Mouse (Mus musculus): ENCODE data around the gene Npm1. TPM values are rescaled to one million over a fixed set of nuclear protein-coding genes. Genes with fewer than 3 reads are reported as not detected.

The Npm1 gene
- polyA plus RNA-seq, 1 experiment from 2014 or later: 1,176 TPM

DNA sequence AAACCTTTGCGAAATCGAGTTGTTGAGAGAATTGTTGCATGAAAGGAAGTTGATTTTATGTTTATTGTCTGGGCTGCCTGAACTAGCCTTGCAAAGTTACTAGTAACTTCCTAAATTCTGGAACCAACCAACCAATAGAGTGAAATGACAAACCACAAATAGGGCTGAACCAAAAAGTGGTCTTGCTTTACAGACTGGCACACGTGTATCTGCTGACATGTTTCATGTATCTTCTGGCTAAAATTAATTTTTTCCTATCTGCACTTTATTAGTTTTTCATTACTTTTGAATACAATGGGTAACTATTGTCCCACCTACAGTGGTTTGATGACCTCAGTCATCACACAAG is 13.9 kb downstream of the Npm1 start:
- no peak overlapping the region for H3K4me2 ChIP-seq (replicated peaks)
- no peak overlapping the region for H3K9ac ChIP-seq
- peaks cover 40% of the 10 kb centered on the region for H3K4me1 ChIP-seq
- H3K36me3 ChIP-seq: peaks cover 39% of the 10 kb centered on the region
- no peak overlapping the region for H3K4me3 ChIP-seq
- no peaks in the 10 kb centered on the region for H3K9me3 ChIP-seq
- WGBS: 25% methylated on average over 3 of the region's 3 CpGs
- H3K27ac ChIP-seq: no peak overlapping the region
- H3K27me3 ChIP-seq: peaks cover 21% of the 10 kb centered on the region
- no peak for ATAC-seq (ENCODE audit: low FRiP score, low read depth)

DNA sequence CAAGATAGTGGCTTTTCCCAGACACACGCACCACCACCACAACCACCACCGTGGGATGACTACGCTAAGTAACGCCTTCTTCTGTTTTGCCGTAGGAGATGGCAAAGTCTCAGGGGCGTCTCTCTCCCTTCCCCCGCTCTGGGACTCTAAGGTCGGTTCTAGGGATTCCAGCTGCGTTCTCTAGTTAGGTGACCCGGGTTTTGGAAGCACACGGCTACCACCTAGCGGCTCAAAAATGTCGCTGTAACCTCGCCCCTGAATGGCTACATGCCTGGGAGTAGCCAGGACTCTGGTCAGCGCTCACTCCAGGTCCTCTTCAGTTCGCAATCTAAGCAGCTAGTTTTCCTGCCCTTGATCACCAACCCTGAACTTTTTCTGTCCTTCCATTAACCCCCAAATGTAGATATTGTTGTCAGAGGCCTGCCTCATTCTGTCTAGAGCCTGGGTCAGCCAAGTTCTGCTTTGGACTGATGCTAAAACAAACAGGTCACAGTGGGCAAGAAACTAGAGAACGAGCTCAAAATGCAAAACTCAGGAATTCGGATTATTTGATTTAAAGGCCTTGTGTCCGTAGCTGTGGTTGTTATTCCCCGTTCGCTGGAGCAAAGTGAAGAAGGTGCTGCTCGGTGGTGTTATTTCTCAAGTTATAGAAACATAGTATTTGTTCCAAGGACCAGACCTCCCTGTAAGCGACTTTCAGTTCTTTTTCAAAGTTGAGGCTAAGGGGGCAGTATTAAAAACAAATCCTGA is 14.5 kb downstream of the Npm1 start:
- Histone ChIP-seq H3K36me3 (peaks cover 33% of the 10 kb centered on the region), H3K4me1 (peaks cover 46% of the 10 kb centered on the region), H3K4me3 (peak overlapping the region; percentile 69), H3K27me3 (peaks cover 27% of the 10 kb centered on the region), H3K9me3 (no peaks in the 10 kb centered on the region), H3K4me2 (replicated peaks) (peak overlapping the region; percentile 89), H3K27ac (peak overlapping the region; percentile 87), H3K9ac (0 out of 2 replicates have a peak overlapping the region, but pooled peaks have one; percentile 80)
- ATAC-seq (ENCODE audit: low FRiP score, low read depth): peak; percentile 77
- 4% methylated on average over 23 of the region's 23 CpGs for WGBS

DNA sequence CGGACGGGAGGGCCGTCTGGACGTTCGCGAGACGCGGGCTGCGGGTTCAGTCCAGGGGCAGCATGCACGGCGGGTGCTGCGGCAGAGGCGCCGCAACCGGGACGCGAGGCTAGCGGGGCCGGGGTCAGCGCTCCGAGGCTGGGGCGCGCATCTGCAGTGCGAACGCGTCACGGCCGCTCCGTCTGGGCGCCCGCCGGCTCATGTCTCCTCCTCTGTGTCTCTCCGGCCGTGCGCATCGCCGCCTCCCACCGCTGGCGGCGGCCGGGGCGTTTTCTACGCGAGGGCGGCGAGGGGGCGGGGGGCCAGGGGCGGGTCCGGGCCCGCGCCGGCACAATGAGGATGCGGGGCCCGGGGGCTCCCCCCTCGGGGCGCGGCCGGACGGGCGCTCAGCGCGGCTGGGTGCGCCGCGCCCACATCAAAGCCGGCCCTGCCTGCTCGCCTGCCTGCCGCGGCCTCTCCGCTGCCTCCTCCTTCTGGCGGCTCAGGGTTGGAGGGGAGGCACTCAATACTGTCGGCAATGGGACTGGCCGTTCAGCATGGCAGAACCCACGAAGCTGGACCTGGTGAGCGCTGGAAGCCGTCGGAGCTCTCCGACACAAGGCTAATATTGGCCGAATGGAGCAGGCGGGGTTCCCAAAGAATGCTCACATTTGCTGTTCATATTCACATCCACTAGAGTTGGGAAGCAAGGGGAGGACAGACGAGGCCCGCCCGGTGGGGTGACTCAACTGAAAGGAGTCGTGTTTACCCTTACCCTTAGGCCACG is 15.3 kb downstream of the Npm1 start:
- H3K4me1 ChIP-seq: peaks cover 53% of the 10 kb centered on the region
- peaks cover 28% of the 10 kb centered on the region for H3K36me3 ChIP-seq
- peaks cover 35% of the 10 kb centered on the region for H3K27me3 ChIP-seq
- under 1% methylated on average over 74 of the region's 85 CpGs for WGBS
- peak overlapping the region; percentile 80 for H3K9ac ChIP-seq
- peak; percentile 51 for ATAC-seq (ENCODE audit: low FRiP score, low read depth)
- H3K9me3 ChIP-seq: no peaks in the 10 kb centered on the region
- H3K27ac ChIP-seq: peak overlapping the region; percentile 87
- peak overlapping the region; percentile 69 for H3K4me3 ChIP-seq
- H3K4me2 ChIP-seq (replicated peaks): peak overlapping the region; percentile 89

DNA sequence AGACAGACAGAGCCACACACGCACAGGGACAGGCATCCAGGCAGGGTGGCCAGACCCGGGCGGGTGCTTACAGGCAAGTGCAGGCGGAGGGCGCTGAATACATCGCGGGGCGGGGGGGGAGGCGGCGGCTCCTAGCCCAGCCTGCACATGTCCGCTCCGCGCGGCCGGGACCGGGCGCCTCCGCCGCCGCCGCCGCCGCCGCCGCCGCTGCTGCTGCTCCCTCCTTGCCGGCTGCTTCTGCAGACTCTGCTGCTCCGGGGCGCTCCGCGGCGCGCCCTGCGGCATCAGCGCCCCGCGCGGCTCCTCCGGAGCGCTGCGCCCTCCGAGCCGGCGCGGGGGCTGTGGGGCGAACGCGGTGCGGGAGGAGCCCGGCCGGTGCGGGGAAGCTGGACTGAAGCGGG is 15.8 kb downstream of the Npm1 start, which contains the start of gene Fgf18:
TSS of gene Fgf18 (minus strand) at position 230 of the 401 bp plus-strand sequence.
- peak within 1 kb of the TSS; percentile 69 for H3K4me3 ChIP-seq
- peak within 1 kb of the TSS; percentile 89 for H3K4me2 ChIP-seq (replicated peaks)
- peak within 1 kb of the TSS; percentile 80 for H3K9ac ChIP-seq
- WGBS: under 1% methylated on average over 35 of the region's 53 CpGs
- peak; percentile 14; the same call in 1 of the 2 replicates for ATAC-seq (ENCODE audit: low FRiP score, low read depth)
- no peaks in the 10 kb centered on the region for H3K9me3 ChIP-seq
- H3K27me3 ChIP-seq: peaks cover 38% of the 10 kb centered on the region
- H3K36me3 ChIP-seq: peaks cover 27% of the 10 kb centered on the region
- peak within 1 kb of the TSS; percentile 87 for H3K27ac ChIP-seq
- H3K4me1 ChIP-seq: peaks cover 56% of the 10 kb centered on the region

DNA sequence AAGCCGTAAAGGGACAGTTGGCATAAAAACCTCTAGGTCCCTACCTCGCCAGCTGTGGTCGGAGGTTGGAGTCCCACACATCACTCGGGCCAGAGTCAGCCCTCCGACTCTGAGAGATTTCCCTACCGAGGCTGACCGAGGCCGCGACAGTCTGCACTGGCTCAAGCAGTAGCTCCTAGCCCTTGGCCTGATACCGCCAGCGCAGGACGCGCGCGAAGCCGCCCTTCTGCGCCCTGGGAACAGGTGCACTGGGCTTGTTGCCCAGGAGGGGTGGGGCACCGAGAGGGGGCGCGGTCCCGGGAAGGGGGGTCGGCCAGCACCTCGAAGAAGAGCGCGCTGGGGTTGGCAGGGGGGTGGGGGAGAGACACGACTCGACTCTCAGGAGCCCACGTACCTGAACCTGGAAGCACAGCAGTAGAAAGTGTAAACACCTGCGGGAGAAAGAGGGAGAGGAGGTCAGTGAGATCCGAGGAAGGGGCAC is 16.3 kb downstream of the Npm1 start:
- peaks cover 38% of the 10 kb centered on the region for H3K27me3 ChIP-seq
- peak overlapping the region; percentile 87 for H3K27ac ChIP-seq
- peaks cover 22% of the 10 kb centered on the region for H3K36me3 ChIP-seq
- H3K4me3 ChIP-seq: peak overlapping the region; percentile 69
- peak overlapping the region; percentile 80 for H3K9ac ChIP-seq
- no peaks in the 10 kb centered on the region for H3K9me3 ChIP-seq
- 2% methylated on average over 30 of the region's 30 CpGs for WGBS
- peaks cover 56% of the 10 kb centered on the region for H3K4me1 ChIP-seq
- no peak for ATAC-seq (ENCODE audit: low FRiP score, low read depth)
- peak overlapping the region; percentile 89 for H3K4me2 ChIP-seq (replicated peaks)

DNA sequence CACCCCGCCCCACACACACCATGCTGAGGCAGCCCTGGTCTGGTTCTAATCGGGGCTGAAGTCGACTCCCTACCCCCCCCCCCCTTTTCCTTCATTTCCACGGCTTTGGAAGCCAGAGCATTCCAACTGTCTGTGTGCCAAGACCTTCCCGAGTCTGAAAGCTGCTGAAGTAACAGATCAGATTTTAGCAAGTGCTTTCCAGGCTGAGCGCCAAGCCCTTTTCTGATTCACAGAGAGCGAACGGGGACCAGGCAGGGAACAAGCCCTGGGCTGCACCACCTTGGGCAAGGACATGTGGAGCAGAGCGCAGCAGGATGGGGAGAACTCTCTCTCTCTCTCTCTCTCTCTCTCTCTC is 16.9 kb downstream of the Npm1 start:
- Histone ChIP-seq H3K9me3 (no peaks in the 10 kb centered on the region), H3K4me3 (peak overlapping the region; percentile 69), H3K27ac (peak overlapping the region; percentile 87; the same call in 1 of the 2 replicates), H3K4me1 (peaks cover 56% of the 10 kb centered on the region), H3K4me2 (replicated peaks) (peak overlapping the region; percentile 89), H3K27me3 (peaks cover 38% of the 10 kb centered on the region), H3K9ac (no peak overlapping the region), H3K36me3 (peaks cover 17% of the 10 kb centered on the region)
- 0% methylated on average over 8 of the region's 9 CpGs for WGBS
- ATAC-seq (ENCODE audit: low FRiP score, low read depth): peak; percentile 56

DNA sequence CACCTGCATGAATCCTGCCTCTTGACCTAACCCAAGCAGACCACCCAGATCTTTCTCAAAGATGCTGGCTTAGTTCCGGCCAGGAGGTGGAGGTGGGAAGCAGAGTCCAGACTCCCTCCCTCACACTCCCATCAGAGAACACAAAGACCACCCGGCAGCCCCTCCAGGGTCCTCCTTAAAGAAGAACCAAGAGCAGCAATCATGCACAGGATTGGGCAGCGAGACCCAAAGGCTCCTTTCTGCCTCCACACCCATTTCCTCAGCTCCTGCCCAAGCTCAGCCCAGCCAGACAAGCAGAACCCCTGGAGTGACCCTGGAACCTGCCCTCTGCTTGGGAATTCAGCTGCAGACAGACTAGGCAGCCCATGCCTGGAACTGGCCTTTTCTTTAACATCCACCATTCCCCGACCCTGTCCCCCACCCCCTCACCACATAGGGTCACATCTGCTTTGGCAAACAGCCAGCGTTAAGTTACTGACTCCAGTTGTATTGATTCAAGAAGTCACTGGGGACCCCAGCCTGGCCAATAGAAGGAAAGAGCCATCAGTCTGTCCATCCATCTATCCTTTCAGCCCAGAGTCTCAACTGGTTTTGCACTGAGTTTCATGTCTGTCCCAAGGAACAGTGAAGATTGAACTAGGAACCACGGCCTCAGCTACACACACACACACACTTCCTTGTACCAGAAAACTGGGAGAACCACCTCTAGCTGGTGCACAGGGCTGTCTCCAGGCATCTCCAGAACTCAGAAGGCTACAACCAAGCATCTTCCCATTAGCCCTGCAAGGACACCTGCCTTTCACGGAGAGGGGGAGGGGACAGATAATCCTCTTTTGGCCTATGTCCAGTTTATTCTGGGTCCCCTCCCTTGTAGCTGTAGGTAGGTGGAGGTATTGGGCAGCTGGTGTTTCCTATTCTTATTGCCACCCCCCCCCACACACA is 17.5 kb downstream of the Npm1 start:
- 19% methylated on average over 7 of the region's 7 CpGs for WGBS
- peak overlapping the region; percentile 69 for H3K4me3 ChIP-seq
- no peak overlapping the region; the same call in 1 of the 2 replicates for H3K27ac ChIP-seq

DNA sequence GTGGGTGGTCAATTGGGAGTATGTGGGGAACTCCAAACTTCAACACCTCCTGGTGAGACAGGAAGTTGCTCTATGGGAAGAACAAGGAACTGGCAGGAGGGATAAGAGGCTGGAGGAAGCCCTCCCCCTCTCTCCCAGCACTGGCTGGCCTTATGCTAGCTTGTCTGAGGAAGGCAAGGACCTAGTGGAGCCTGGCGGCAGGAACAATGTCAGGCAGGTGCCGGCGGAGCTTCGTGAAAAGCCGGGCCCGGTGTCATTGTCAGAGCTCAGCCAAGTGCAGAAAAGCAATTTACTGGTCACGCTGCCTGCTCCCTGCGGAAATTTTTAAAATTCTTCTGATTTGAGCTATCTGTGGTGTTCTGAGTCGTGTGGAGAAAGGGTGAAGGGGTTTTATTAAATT is 19.1 kb downstream of the Npm1 start:
- no peak for ATAC-seq (ENCODE audit: low FRiP score, low read depth)
- 0 out of 2 replicates have a peak overlapping the region, but pooled peaks have one; percentile 69 for H3K4me3 ChIP-seq
- H3K4me1 ChIP-seq: peaks cover 59% of the 10 kb centered on the region
- WGBS: 34% methylated on average over 9 of the region's 9 CpGs
- no peak overlapping the region for H3K9ac ChIP-seq
- H3K27ac ChIP-seq: no peak overlapping the region
- peak overlapping the region; percentile 89 for H3K4me2 ChIP-seq (replicated peaks)
- H3K27me3 ChIP-seq: peaks cover 38% of the 10 kb centered on the region
- peaks cover 12% of the 10 kb centered on the region for H3K36me3 ChIP-seq
- H3K9me3 ChIP-seq: no peaks in the 10 kb centered on the region

More for the DNA sequence above, 17.5 kb downstream of the Npm1 start:
- ATAC-seq (ENCODE audit: low FRiP score, low read depth): 0 out of 2 replicates have a peak, but pooled peaks have one; percentile 0
- H3K36me3 ChIP-seq: peaks cover 13% of the 10 kb centered on the region
- H3K4me2 ChIP-seq (replicated peaks): peak overlapping the region; percentile 89
- no peaks in the 10 kb centered on the region for H3K9me3 ChIP-seq
- peak overlapping the region; percentile 58; the same call in 1 of the 2 replicates for H3K9ac ChIP-seq
- peaks cover 56% of the 10 kb centered on the region for H3K4me1 ChIP-seq
- H3K27me3 ChIP-seq: peaks cover 38% of the 10 kb centered on the region

DNA sequence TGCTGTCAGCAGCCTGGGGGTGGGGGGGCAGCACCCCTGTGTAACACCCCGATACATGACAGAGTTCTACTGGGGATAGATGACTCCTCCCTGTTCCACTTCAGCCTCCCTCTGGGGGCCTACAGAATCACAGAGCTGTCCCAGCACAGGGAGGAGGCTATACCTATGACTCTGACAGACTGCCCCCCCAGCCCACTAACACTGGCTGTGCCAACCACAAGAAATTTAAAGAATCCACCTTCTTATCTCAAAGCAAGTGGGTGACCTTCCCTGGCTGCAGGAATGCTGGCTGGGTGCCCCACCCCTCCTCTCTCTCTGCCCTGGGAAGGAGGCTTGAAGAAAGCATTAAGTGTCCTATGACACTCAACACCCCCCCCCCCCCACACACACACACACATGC is 20.2 kb downstream of the Npm1 start:
- no peak for ATAC-seq (ENCODE audit: low FRiP score, low read depth)
- H3K36me3 ChIP-seq: peaks cover 12% of the 10 kb centered on the region
- H3K9ac ChIP-seq: no peak overlapping the region
- WGBS: 90% methylated on average over 1 of the region's 1 CpGs
- peaks cover 38% of the 10 kb centered on the region for H3K27me3 ChIP-seq
- no peak overlapping the region for H3K27ac ChIP-seq
- H3K4me2 ChIP-seq (replicated peaks): no peak overlapping the region
- H3K9me3 ChIP-seq: no peaks in the 10 kb centered on the region
- peaks cover 49% of the 10 kb centered on the region for H3K4me1 ChIP-seq
- no peak overlapping the region for H3K4me3 ChIP-seq

DNA sequence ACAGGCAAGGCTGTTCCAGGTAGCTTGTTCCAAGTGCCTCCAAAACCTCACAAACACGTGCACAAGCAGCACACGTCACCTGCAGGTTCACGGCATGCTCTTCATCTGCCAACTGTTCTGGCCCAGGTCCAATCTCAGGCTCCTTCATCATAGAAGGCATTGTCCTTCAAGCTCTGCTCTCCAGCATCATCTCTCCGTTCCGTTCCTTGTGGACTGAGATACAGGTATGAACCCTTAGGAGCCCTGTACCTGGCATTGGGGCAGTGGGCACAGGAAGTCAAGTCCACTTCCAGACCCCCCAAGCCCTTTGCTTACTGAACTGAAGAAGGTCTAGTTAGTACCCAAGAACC is 22.9 kb downstream of the Npm1 start:
- H3K27ac ChIP-seq: no peak overlapping the region
- no peaks in the 10 kb centered on the region for H3K9me3 ChIP-seq
- H3K9ac ChIP-seq: no peak overlapping the region
- WGBS: 91% methylated on average over 5 of the region's 5 CpGs
- H3K4me1 ChIP-seq: peaks cover 29% of the 10 kb centered on the region
- H3K27me3 ChIP-seq: peaks cover 24% of the 10 kb centered on the region
- H3K36me3 ChIP-seq: peaks cover 12% of the 10 kb centered on the region
- no peak overlapping the region for H3K4me2 ChIP-seq (replicated peaks)
- no peak overlapping the region for H3K4me3 ChIP-seq
- ATAC-seq (ENCODE audit: low FRiP score, low read depth): no peak

DNA sequence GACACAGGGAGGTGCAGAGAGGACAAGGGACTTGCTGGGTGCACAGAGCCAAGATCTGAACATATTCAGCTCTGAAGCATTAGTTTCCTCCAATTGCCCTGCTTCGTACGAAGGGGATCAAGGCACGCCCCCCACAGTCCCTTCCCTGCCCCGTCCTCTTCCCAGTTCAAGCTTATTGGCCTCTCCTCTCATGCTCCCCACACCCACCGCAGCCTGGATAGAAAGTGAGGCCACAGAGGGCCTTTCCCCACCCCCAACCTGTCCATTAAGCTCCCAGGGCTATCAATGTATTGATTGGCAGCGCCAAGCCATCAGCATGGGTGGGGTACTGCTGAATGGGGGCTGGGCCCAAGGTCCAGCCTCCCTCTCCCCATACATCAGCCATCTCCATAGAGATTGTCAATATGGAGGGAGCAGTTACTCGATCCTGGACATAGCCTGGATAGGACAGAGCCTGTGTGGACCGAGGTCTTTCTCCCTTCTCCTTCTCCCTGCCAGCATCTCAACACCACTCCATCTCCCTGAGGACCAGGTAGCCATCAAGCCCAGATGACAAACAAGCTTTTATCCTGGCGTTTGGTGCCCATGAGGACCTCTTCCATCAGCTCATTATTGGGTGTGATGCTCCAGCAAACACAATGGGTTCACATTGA is 23.4 kb downstream of the Npm1 start:
- 85% methylated on average over 9 of the region's 9 CpGs for WGBS
- Histone ChIP-seq H3K9ac (no peak overlapping the region), H3K4me3 (no peak overlapping the region), H3K27ac (no peak overlapping the region), H3K36me3 (peaks cover 12% of the 10 kb centered on the region), H3K9me3 (no peaks in the 10 kb centered on the region), H3K27me3 (peaks cover 21% of the 10 kb centered on the region), H3K4me2 (replicated peaks) (no peak overlapping the region), H3K4me1 (peaks cover 24% of the 10 kb centered on the region)
- ATAC-seq (ENCODE audit: low FRiP score, low read depth): no peak

All from limb, embryonic 13.5 days (tissue).